Mouse (Mus musculus): ENCODE data around the gene Ptms. TPM values are rescaled to one million over a fixed set of nuclear protein-coding genes. Genes with fewer than 3 reads are reported as not detected.
A peak's percentile ranks its signal among the peaks of the same experiment; 100 is the strongest.

Gene Ptms
- polyA plus RNA-seq, 1 experiment = 820 TPM

DNA sequence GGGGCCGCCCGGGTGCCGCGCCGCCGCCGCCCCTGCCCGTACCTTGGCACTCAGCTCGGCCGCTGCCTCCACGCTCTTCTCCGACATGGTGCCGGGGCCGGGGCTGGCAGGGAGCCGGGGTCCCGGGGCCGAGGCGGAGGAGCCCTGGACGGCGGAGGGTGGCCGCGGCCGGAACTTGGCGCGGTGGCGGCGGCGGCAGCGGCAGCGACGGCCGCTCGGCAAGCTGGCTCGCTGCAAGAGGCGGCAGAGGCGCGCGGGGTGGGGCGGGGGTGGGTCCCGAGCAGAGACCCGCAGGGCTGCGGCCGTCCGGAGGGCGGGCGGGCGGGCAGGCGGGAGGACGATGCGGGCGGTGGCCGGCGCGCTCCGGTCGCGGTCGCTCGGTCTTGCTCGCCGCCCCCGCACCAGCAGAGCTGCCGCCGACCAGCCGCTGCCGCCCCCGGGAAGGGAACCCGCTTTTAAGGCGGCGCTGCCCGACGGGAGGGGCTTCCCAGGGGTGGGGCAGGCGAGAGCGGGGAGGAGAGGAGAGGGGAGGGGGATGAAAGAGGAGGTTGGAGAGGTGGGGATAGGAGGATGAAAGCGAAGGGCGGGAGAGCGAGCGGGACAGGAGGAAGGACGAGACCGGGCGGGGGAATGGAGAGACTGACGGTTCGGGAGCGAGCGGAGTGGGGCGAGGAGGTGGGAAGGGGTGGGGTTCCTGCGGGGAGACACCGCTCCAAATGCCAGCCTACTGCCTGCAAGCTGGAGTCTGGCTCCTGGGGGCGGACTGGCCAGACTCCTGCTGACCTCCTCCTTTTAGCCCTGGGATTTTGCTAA is 2.2 kb downstream of the Ptms start:
- no peak for TF ChIP-seq CTCF (IDR thresholded peaks at IDR 0.05; ENCODE audit: low read depth, low read length)
- TF ChIP-seq POLR2A (IDR thresholded peaks at IDR 0.05; ENCODE audit: borderline replicate concordance, low read depth, low read length) = no peak
- peaks cover 63% of the 10 kb centered on the region for H3K4me1 ChIP-seq (ENCODE audit: control insufficient read depth, insufficient read depth, low read length)
- H3K4me3 ChIP-seq (ENCODE audit: insufficient read depth, low read length) = peak overlapping the region; percentile 82
- H3K27ac ChIP-seq (ENCODE audit: insufficient read depth, low read depth, low read length) = peak overlapping the region; percentile 73

DNA sequence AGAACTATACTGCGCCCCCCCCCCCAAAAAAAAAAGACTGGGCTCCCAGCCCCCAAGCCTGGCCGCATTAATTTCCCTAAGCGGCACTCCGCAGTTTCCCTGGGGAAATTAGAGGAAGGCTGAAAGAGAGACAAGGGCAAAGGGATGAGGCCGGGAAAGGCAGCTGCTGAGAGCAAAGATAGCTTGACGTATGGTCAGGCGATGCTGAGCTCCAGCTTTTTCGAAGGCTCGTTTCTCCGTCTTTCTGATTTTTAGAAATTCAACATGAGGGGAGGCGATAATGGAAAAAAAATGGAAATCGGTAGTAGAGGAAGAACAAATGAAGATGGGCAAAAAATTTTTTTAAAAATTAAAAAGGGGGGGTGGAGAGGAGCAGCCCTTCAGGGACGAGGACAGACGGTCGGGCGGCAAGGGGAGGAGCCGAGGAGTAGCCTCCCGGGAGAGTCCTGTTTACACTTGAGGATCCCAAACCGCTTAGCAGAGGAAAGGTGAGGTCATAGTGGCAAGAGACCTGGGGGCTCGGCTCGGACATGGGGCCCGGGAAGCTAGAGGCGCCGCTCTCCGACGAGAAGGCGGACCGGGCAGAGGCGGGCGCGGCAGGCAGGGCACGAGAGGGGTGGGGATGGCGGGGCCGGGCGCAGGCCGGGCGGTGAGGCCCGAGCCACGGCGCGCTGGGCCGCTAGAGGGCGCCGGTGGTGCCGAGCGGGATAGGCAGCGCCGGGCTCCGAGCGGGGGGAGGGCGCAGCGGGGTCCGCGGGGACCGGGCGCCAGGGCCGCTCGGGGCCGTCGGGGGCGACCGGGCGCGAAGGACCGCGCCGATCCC is 3.0 kb downstream of the Ptms start:
- Histone ChIP-seq H3K4me1 (ENCODE audit: control insufficient read depth, insufficient read depth, low read length) (peaks cover 61% of the 10 kb centered on the region), H3K27ac (ENCODE audit: insufficient read depth, low read depth, low read length) (peak overlapping the region; percentile 73), H3K4me3 (ENCODE audit: insufficient read depth, low read length) (peak overlapping the region; percentile 82)
- no peak for TF ChIP-seq POLR2A (IDR thresholded peaks at IDR 0.05; ENCODE audit: borderline replicate concordance, low read depth, low read length)
- no peak for TF ChIP-seq CTCF (IDR thresholded peaks at IDR 0.05; ENCODE audit: low read depth, low read length)

DNA sequence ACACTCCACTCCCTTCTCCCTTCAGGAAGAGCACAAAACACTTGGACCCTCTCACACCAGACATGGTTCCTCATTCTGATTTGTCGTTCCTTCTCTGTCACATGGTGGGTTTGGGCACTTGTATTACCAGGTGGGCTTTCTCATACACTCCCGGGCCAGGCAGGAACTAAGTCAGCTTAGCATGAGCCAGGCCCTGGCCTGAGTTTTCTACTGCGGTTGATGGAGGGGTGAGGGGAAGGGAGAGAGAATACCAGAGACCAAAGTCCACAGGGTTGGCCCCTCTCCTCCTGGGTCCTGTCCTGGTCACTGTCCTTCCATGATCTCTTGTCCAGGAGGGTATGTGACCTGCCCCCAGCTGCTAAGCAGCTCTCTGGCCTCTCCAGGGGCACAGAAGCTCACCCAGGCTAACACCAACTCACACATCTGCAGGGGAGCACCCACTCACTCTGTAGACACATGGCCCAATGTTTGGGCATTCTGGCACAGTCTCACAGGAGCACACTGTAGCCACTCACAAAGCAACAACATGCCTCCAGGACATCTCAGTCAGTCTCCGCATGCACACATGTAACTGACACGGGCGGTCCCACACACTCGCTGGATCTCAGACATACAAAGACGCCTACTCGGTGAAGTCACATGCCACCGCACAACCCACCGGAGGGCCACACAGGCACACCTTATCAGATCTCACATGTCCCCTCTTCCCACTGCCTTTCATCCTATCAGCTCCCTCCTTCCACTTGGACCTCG is 3.8 kb downstream of the Ptms start:
- Histone ChIP-seq H3K4me3 (ENCODE audit: insufficient read depth, low read length) (peak overlapping the region; percentile 82), H3K4me1 (ENCODE audit: control insufficient read depth, insufficient read depth, low read length) (peaks cover 56% of the 10 kb centered on the region), H3K27ac (ENCODE audit: insufficient read depth, low read depth, low read length) (peak overlapping the region; percentile 73)
- TF ChIP-seq POLR2A (IDR thresholded peaks at IDR 0.05; ENCODE audit: borderline replicate concordance, low read depth, low read length) = no peak
- TF ChIP-seq CTCF (IDR thresholded peaks at IDR 0.05; ENCODE audit: low read depth, low read length) = no peak

DNA sequence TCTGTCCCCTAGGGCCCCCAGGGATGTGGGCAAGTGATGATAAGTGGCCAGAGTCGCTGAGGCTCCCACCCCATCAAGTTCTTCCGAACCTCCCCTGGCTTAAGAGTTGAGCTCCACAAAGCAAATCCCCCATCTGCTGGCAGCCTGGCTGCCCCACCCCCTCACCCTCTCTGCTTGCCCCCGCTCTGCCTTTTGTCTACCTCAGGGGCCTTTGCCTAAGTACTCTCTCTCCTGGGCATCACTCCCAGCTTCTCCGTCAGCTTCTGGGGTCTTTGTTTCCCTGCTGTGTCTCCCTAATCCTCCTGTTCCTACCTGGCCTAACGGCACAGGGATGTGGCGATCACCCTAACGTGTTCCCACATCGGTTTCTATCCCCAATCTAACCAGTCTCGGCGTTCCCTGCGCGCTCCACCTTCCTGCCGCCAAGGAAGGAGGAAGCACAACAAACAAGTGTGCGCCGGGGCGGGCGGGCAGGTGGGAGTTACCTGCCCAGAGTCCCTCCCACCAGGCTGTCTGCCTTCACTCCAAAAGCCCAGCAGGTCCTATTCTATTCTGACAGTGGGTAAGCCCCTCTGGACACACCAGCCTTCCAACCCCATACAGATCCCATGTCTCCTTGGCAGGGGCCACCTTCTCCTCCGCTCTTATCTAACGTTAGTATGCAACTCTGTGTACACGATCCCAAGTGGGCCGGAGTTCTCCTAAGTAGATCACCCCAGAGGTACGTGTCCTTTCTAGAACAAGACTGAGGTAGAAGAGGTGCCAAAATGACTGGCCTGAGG is 4.6 kb downstream of the Ptms start:
- Histone ChIP-seq H3K4me1 (ENCODE audit: control insufficient read depth, insufficient read depth, low read length) (peaks cover 48% of the 10 kb centered on the region), H3K4me3 (ENCODE audit: insufficient read depth, low read length) (peak overlapping the region; percentile 82), H3K27ac (ENCODE audit: insufficient read depth, low read depth, low read length) (peak overlapping the region; percentile 27)
- TF ChIP-seq CTCF (IDR thresholded peaks at IDR 0.05; ENCODE audit: low read depth, low read length) (no peak), POLR2A (IDR thresholded peaks at IDR 0.05; ENCODE audit: borderline replicate concordance, low read depth, low read length) (no peak)

DNA sequence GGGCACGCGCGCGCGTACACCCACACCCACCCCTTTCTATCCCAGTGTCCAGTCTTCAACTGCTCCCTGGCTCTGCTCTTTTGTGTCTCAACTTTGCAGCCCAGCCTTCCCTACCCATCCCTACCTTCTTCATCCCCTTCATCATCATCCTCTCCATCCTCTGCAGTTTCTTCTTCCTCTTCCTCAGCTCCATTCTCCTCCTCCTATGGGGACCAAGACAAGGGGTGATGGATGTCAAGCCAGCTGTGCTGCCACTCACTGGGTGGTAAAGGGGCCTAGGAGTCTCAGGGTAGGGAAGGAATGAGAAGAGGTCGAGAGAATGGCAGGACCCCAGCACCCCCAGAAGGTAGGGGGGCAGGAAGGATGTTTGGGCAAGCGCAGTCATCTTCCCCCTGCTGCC is 5.4 kb downstream of the Ptms start:
- H3K4me1 ChIP-seq (ENCODE audit: control insufficient read depth, insufficient read depth, low read length) = peaks cover 40% of the 10 kb centered on the region
- H3K4me3 ChIP-seq (ENCODE audit: insufficient read depth, low read length) = no peak overlapping the region
- H3K27ac ChIP-seq (ENCODE audit: insufficient read depth, low read depth, low read length) = peak overlapping the region; percentile 11; the same call in 1 of the 2 replicates
- no peak for TF ChIP-seq CTCF (IDR thresholded peaks at IDR 0.05; ENCODE audit: low read depth, low read length)
- TF ChIP-seq POLR2A (IDR thresholded peaks at IDR 0.05; ENCODE audit: borderline replicate concordance, low read depth, low read length) = no peak

DNA sequence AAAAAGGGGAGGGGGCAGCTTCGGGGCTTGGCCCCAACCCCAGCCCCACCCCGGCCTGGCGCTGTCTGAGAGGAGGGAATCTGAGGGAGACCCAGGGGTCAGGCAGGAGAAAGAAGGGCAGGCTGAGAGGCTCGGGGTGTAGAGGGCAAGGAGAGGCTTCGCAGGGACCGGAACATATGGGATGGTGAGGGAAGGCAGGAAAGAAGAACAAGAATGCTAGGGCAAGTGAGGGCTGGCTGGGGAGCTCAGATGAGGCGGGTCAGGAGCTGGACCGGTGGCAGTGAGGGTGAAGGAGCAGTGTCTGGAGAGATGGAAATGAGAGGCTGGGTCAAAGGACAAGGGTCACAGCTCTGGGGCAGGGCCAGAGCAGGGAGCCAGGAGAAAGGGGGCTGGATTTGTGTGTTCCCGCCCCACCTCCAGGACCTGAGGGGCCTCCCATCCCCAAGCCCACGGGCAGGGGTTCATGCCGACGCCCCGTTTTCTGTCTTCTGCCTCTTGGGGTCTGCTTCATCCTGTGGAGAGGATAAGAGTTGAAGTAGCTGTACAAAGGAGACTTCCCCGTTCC is 6.1 kb downstream of the Ptms start:
- no peak for TF ChIP-seq POLR2A (IDR thresholded peaks at IDR 0.05; ENCODE audit: borderline replicate concordance, low read depth, low read length)
- TF ChIP-seq CTCF (IDR thresholded peaks at IDR 0.05; ENCODE audit: low read depth, low read length) = no peak
- peaks cover 35% of the 10 kb centered on the region for H3K4me1 ChIP-seq (ENCODE audit: control insufficient read depth, insufficient read depth, low read length)
- H3K27ac ChIP-seq (ENCODE audit: insufficient read depth, low read depth, low read length) = peak overlapping the region; percentile 50
- no peak overlapping the region for H3K4me3 ChIP-seq (ENCODE audit: insufficient read depth, low read length)

DNA sequence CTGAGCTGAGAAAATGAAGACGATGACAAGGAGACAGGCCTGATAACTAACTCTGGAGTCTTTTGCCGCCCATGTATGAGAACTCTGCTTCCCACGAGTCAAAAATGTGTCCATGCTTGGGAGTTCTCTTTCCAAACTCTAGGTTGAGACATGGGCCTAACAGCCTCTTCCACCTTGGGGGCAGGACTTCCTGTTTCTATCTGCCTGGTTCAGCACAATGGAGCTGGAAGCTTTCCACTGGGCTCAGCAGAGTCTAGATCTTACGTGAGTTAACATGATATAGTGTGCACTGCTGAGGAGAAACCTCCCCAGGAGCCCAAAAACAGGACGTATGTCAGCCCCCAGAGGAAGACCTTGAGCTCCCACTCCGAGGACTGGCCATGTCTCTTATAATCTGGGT is 6.7 kb downstream of the Ptms start:
- Histone ChIP-seq H3K27ac (ENCODE audit: insufficient read depth, low read depth, low read length) (peak overlapping the region; percentile 50), H3K4me3 (ENCODE audit: insufficient read depth, low read length) (no peak overlapping the region), H3K4me1 (ENCODE audit: control insufficient read depth, insufficient read depth, low read length) (peaks cover 30% of the 10 kb centered on the region)

DNA sequence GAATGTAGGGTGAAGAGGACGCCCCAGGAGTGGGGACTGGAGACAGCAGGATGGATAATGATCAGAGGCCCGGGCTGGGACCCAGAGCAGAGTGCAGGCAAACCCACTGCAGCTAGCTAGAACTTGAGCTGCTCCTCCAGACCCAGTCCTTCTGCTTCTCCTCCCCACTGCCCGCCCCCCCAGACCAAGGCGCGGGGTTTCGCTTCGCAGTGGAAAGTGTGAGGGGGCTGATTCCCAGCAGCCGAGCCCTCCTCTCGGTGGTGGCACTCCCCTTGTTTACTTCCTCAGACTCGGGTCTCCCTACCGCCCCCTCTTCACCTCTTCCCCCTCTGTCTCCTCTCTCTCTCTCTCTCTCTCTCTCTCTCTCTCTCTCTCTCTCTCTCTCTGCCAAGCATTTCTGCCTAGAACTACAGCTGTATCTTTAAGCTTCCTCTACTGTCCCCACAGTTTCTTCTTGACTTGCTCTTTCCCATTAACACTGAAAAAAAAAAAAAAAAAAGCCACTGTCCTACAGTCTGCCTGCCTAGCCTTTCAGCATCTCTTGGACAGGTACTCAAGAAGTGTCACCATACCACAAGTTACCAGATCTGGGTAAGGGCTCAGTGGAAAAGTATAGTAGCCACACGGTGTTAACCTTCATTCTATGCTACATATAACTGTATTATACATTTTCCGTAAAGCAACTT is 8.2 kb downstream of the Ptms start, which contains the start of gene Lag3:
Lag3 (minus strand) TSS at position 173 of the 686 bp plus-strand sequence.
- Histone ChIP-seq H3K27ac (ENCODE audit: insufficient read depth, low read depth, low read length) (no peak within 1 kb of the TSS), H3K4me3 (ENCODE audit: insufficient read depth, low read length) (no peak within 1 kb of the TSS), H3K4me1 (ENCODE audit: control insufficient read depth, insufficient read depth, low read length) (peaks cover 28% of the 10 kb centered on the region)
- TF ChIP-seq CTCF (IDR thresholded peaks at IDR 0.05; ENCODE audit: low read depth, low read length) (no peak), POLR2A (IDR thresholded peaks at IDR 0.05; ENCODE audit: borderline replicate concordance, low read depth, low read length) (no peak)

More for the DNA sequence above, 6.7 kb downstream of the Ptms start:
- TF ChIP-seq POLR2A (IDR thresholded peaks at IDR 0.05; ENCODE audit: borderline replicate concordance, low read depth, low read length) (no peak), CTCF (IDR thresholded peaks at IDR 0.05; ENCODE audit: low read depth, low read length) (no peak)

Measured in bone marrow macrophage, adult 2 months (primary cell).